Mouse (Mus musculus) testis, adult 2 months (tissue): ENCODE data around the gene Mgrn1. TPM values are rescaled to one million over a fixed set of nuclear protein-coding genes. Genes with fewer than 3 reads are reported as not detected.

ENCODE experiments used
- H3K27ac ChIP-seq: fragments of 200-500 bp; 2 replicates; pipeline ENCODE4 v1.5.1; 2012; ENCODE audit warnings: low read depth, low read length; ENCODE audit not compliant: control insufficient read depth, insufficient read depth
- H3K27me3 ChIP-seq: fragments of 200-500 bp; 2 replicates; pipeline ENCODE4 v1.6.1; 2012; ENCODE audit warnings: mild to moderate bottlenecking, low read length, moderate library complexity; ENCODE audit not compliant: control insufficient read depth, insufficient read depth
- H3K36me3 ChIP-seq: fragments of 200-500 bp; 2 replicates; pipeline ENCODE4 v1.6.1; 2012; ENCODE audit warnings: mild to moderate bottlenecking, low read length; ENCODE audit not compliant: control insufficient read depth, insufficient read depth
- H3K4me1 ChIP-seq: fragments of 200-500 bp; 2 replicates; pipeline ENCODE4 v1.6.1; 2012; ENCODE audit warnings: low read length; ENCODE audit not compliant: control insufficient read depth, insufficient read depth
- H3K4me3 ChIP-seq: fragments of 200-500 bp; 2 replicates; pipeline ENCODE4 v1.5.1; 2012; ENCODE audit warnings: low read depth, mild to moderate bottlenecking, low read length, moderate library complexity, mixed read lengths; ENCODE audit not compliant: control insufficient read depth
- CTCF ChIP-seq: fragments of 200-500 bp; IDR thresholded peaks from 2 replicates; pipeline ENCODE4 v1.5.1; 2012; ENCODE audit warnings: low read depth, mild to moderate bottlenecking, inconsistent platforms, low read length, moderate library complexity; ENCODE audit not compliant: control insufficient read depth, insufficient read depth, insufficient replicate concordance
- POLR2A ChIP-seq: fragments of 200-500 bp; IDR thresholded peaks from 2 replicates; pipeline ENCODE4 v1.6.1; 2012; ENCODE audit warnings: low read depth, mild to moderate bottlenecking, inconsistent platforms, low read length, moderate library complexity; ENCODE audit not compliant: control insufficient read depth
- polyA plus RNA-seq: library from polyadenylated mRNA; depleted of rRNA; stranded (reverse); fragments of >200 nt; gene quantifications from 2 replicates; pipeline ENCODE4 v1.2.3, GENCODE M21; 2012

Mgrn1 gene
- polyA plus RNA-seq, 1 experiment, result 29.6 TPM

DNA sequence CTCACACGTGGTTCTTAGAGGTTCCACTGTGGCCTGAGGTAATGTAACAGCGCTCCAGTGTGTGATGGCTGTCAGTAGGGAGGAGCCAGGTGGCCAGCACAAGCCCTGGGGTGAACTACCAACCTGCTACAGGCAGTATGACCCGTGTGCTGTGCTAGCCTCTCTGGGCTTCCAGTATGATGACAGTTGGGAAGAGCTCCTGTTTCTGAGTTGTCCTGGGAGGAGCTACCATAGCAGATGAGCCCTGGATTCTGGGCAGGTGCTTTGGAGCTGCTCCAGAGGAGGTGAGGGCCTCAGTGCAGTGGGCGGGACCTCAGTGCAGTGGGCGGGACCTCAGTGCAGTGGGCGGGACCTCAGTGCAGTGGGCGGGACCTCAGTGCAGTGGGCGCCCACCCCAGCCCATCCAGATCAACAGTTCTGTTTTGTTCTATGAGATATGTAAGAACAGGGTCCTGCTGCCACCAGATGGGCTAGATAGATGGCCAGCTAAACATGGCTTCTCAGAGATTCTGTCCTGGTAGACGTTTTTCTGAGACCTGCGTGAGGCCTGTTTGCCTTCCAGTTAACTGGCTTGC is 26.1 kb downstream of the Mgrn1 start:
- H3K27ac ChIP-seq, result no peak overlapping the region
- no peaks in the 10 kb centered on the region for H3K27me3 ChIP-seq
- no peak for TF ChIP-seq POLR2A
- no peak for TF ChIP-seq CTCF
- H3K36me3 ChIP-seq, result peaks cover 3% of the 10 kb centered on the region
- peaks cover 3% of the 10 kb centered on the region; the same call in 1 of the 2 replicates for H3K4me1 ChIP-seq
- H3K4me3 ChIP-seq, result no peak overlapping the region

DNA sequence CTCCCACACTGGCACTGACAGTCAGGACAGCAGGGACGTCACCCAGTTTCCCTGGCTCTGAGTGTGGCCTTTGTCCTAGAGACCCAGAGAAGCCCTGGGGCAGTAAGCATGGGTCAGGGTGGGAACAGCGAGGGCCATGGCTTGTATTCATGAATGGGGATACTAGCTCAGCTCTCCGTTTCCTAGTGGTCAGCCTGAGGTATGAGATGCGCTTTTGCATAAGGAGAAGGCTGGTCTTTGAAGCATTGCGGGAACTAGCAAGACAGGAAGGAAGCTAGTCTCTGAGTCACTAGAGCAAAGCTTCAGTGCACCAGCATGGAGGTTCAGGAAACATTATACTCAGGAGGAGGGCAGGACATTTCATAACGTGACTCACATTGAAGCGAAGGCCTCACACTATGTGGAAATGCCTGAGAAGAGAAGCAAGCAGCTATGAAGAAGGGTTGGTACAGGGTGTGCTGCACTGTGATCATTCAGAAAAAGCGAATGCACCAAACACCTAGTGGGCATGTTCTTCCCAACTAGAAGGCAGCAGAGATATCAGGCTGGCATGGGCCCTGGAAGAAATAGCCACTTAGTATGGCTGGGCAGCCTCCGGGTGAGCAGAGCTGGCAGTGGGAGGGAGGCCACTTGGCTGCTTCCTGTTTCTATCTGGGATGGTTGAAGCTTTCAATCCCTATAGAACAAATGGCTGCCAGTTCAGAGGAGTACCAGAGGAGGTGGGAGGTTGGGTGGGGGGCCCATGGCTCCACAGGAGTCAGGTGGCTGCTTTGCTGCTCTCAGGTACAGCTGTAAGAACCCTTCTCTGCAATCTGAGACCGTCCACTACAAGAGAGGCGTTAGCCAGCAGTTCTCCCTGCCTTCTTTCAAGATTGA is 27.1 kb downstream of the Mgrn1 start:
- TF ChIP-seq POLR2A (no peak), CTCF (no peak)
- H3K27me3 ChIP-seq, result no peaks in the 10 kb centered on the region
- H3K4me3 ChIP-seq, result no peak overlapping the region
- H3K36me3 ChIP-seq, result peaks cover 3% of the 10 kb centered on the region
- H3K4me1 ChIP-seq, result peaks cover 3% of the 10 kb centered on the region; the same call in 1 of the 2 replicates
- no peak overlapping the region for H3K27ac ChIP-seq

DNA sequence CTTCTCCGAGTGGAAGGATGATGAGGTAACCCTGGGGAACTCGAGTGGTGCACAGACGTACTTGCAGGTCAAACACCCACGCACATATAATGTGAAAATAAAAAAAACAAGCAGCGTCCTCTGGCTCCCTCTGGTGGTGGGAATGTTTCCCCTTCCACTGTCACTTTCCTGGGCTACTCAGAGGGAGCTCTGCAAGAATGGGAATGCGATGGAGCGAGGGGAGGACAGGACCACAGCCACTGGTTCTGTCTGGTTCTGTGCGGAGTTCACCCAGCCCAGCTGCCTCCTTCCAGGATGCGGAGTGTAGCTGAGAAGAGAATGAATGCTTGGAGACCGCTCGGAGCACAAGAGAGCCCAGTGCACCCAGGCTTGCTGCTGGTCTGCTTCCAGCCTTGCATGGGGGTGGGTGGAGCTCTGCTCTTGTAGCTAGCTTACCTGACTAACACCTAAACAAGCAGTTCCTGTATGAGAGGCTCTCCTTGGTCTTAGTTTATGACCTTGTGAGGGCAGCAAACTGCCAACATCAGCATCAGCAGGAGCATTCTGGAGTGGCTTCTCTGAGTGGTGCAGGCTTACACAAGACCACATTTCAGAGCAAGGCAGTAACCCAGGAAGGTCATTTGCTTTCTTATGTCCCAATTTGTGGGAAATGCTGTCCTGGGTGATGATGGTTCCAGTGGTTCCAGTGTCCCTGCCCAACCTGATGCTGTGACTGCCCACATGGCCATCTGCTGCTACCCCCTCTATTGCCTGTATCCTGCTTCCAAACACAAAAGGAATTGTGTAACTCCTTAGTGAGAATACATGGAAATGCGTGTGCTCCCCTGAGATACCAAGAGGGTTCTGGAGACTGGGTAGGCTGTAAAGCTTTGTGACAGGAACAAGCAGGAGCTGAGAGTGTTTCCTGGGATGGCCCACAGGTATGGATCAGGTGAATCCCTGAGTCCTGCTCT is 28.0 kb downstream of the Mgrn1 start:
- Histone ChIP-seq H3K4me3 (no peak overlapping the region), H3K27me3 (no peaks in the 10 kb centered on the region), H3K36me3 (peaks cover 3% of the 10 kb centered on the region; the same call in 1 of the 2 replicates), H3K4me1 (peaks cover 3% of the 10 kb centered on the region; the same call in 1 of the 2 replicates), H3K27ac (no peak overlapping the region)
- TF ChIP-seq CTCF (peak; percentile 66; the same call in 1 of the 2 replicates), POLR2A (no peak)

DNA sequence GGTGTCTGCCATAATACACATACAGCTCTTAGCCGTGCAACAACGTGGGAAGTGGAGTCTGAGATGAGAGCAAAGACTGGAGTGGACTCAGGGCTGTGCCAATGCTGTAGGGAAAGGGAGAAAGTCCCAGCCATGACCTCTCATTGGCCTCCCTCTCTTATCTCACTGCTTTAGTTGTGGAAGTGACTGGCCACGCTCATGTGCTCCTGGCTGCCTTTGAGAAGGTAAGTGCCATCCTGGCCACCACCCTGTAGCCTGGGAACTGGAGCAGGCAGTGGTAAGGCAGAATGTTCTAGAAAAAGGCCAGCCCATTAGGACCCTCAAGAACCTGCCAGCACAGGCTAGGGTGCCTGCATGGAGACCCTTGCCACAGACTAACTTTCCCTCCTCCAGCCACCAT is 29.9 kb downstream of the Mgrn1 start:
- no peak for TF ChIP-seq CTCF
- no peak for TF ChIP-seq POLR2A
- Histone ChIP-seq H3K4me3 (no peak overlapping the region), H3K4me1 (peaks cover 3% of the 10 kb centered on the region; the same call in 1 of the 2 replicates), H3K36me3 (peaks cover 3% of the 10 kb centered on the region; the same call in 1 of the 2 replicates), H3K27me3 (no peaks in the 10 kb centered on the region), H3K27ac (no peak overlapping the region)

DNA sequence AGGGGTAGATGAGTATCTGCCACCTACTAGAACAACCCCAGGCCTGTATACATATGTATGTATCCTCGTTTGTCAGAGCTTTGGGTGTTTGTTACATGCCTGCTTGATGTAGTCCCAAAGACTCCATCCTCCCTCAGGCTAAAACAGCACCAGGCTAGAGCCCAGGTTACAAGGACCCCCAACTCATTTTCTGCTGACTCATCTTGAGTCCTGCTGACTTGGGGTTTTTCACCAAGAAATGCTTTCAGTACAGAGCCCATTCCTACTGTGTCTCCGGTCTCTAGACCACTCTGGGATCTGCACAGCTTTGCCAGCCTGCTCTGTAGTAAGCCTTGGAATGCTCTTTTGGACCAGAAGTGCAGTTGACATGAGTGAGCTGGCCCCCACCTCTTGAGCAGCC is 30.6 kb downstream of the Mgrn1 start:
- H3K36me3 ChIP-seq, result peaks cover 2% of the 10 kb centered on the region; the same call in 1 of the 2 replicates
- no peak for TF ChIP-seq CTCF
- H3K27ac ChIP-seq, result no peak overlapping the region
- no peaks in the 10 kb centered on the region for H3K27me3 ChIP-seq
- H3K4me1 ChIP-seq, result peaks cover 3% of the 10 kb centered on the region; the same call in 1 of the 2 replicates
- H3K4me3 ChIP-seq, result no peak overlapping the region

DNA sequence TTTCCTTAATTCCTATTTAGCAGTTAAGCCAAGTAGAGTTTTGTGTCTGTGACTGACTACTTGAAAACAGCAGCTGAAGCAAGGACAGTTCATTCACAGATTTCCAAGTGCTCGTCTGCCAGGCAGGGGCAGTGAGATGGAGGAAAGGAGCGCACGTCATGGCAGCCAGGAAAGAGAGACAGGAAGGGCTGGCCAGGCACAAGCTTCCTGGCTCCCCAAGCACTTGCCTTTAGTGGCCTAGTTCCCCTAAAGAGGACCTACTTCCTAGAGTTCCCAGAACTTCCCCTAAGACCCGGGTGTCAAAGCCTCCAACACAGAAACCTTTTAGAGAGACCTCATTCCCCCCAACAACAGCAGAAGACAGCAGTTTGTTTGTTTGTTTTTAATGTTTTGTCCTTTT is 34.5 kb downstream of the Mgrn1 start:
- Histone ChIP-seq H3K36me3 (no peaks in the 10 kb centered on the region; the same call in none of the 2 replicates), H3K27me3 (no peaks in the 10 kb centered on the region), H3K4me3 (no peak overlapping the region), H3K4me1 (no peaks in the 10 kb centered on the region), H3K27ac (no peak overlapping the region)
- TF ChIP-seq CTCF (no peak), POLR2A (no peak)
